Mouse (Mus musculus) G1E (cell line): ENCODE measurements around the gene Apol8. TPM values are rescaled to one million over a fixed set of nuclear protein-coding genes. Genes with fewer than 3 reads are reported as not detected.

Experiments used
- ATAC-seq: 2 replicates; pipeline ENCODE4 v1.8.0; 2016; ENCODE audit warnings: mild to moderate bottlenecking; ENCODE audit not compliant: insufficient number of reproducible peaks, poor library complexity, low FRiP score, severe bottlenecking; ENCODE audit errors: extremely low read depth
- DNase-seq: peaks from one replicate; pipeline ENCODE4 v3.0.0; 2012; ENCODE audit warnings: low spot score
- H3K27me3 ChIP-seq: 2 replicates; pipeline ENCODE4 v1.6.1; 2012; ENCODE audit warnings: mild to moderate bottlenecking, low read length, inconsistent platforms; ENCODE audit not compliant: insufficient read depth
- H3K36me3 ChIP-seq: replicated peaks from 2 replicates; pipeline ENCODE3; 2012; ENCODE audit warnings: mild to moderate bottlenecking, inconsistent platforms
- H3K4me1 ChIP-seq: 2 replicates; pipeline ENCODE4 v1.6.1; 2012; ENCODE audit warnings: low read depth, low read length, inconsistent platforms, mixed read lengths; ENCODE audit not compliant: insufficient read depth
- H3K4me3 ChIP-seq: 2 replicates; pipeline ENCODE4 v1.5.1; 2012; ENCODE audit warnings: low read depth, mild to moderate bottlenecking, inconsistent platforms, low read length, moderate library complexity, mixed read lengths
- H3K9me3 ChIP-seq: replicated peaks from 2 replicates; pipeline ENCODE4 v1.6.1; 2012; ENCODE audit warnings: inconsistent platforms
- CTCF ChIP-seq: IDR thresholded peaks from 2 replicates; pipeline ENCODE4 v1.5.1; 2012; ENCODE audit warnings: low read depth, low read length, inconsistent platforms, mixed read lengths
- GATA1 ChIP-seq: IDR thresholded peaks from 2 replicates; pipeline ENCODE4 v1.6.1; 2012; ENCODE audit warnings: borderline replicate concordance, low read length, inconsistent platforms, mixed read lengths
- GATA2 ChIP-seq: IDR thresholded peaks from 2 replicates; pipeline ENCODE4 v1.6.1; 2012; ENCODE audit warnings: low read depth, low read length, inconsistent platforms, borderline replicate concordance
- POLR2AphosphoS5 ChIP-seq: IDR thresholded peaks from 2 replicates; pipeline ENCODE4 v1.6.1; 2012; ENCODE audit warnings: low read depth, low read length, inconsistent platforms; ENCODE audit not compliant: insufficient replicate concordance
- TAL1 ChIP-seq: conservative IDR thresholded peaks from 2 replicates; pipeline ENCODE4 v1.6.1; 2012; ENCODE audit warnings: low read depth, low read length, inconsistent platforms, mixed read lengths
- polyA plus RNA-seq: library from polyadenylated mRNA; stranded (reverse); fragments of >175 nt; gene quantifications from 2 replicates; pipeline ENCODE4 v1.2.3, GENCODE M21; 2012
- total RNA-seq, 2 experiments: library from RNA; stranded (forward) in 1 of 2; stranded (reverse) in 1 of 2; fragments of 200-1000 nt in 1 of 2; fragments of >200 nt in 1 of 2; fragmentation: Nextera tagmentation in 1 of 2; gene quantifications; 2 replicates each; pipeline ENCODE4 v1.2.3; 2014 to 2017

Gene Apol8
- total and polyA plus RNA-seq, 3 experiments = 0.55 to 13.3 TPM; not detected in 1

DNA sequence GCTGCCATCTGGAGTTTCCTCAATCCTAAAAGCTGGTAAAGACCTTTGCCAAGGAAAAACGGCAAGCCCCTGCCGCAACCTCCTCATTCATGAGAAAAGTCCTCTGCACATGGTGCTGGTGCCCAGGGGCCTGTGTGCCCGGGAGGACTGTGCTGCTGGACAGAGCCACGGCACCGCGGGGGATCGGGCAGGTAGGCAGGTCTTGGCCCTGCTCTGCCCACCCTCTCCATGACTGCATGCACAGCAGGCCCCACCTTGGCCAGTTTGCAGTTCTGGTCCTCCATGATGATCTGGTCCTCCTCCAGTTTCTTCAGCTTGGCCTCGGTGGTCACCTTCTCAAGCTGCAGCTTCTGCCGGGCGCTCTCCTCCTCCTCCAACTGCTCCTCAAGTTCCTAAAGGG is 17.5 kb upstream of the Apol8 start:
- DNase-seq (no peak), ATAC-seq (no peak)

DNA sequence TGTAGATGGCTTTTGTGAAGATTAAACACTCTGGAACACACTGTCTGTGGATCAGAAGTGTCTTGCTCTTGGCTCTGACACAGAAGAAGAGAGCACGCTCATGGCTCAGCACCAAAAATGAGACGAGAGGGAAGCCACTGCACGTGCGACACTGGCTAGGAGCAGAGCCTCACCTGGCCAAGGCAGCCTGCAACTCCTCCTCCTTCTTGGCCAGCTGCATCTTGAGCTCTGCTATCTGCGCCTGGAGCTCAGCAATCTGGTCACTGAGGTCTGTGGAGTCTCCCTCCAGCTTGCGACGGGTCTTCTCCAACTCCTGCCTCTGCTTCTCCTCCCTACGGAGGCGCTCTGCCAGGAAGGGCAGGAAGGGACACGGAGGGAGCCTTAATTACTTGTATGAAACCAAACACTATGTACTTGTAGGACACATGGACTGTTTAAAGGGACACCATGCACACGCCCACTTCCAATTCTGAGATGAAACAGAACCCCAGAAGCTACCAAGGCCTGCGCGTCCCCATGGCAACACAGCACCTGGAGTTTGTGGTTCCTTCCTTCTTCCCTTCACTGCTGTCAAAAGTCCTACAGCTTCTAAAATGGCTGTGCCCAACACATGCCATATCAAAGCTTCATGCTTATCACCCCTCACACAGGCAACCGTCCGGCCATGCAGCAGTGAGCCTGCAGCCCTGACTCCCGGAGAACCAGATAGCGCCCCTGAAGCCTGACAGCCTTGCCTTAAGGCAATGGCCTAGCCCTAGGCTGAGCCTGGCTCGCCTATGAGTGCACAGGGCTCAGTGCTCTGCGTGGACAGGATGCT is 16.5 kb upstream of the Apol8 start:
- ATAC-seq = no peak
- Histone ChIP-seq H3K36me3 (peaks cover 99% of the 10 kb centered on the region), H3K9me3 (no peaks in the 10 kb centered on the region), H3K27me3 (no peaks in the 10 kb centered on the region; the same call in 1 of the 2 replicates), H3K4me1 (peaks cover 5% of the 10 kb centered on the region), H3K4me3 (no peak overlapping the region)
- no peak for DNase-seq
- TF ChIP-seq GATA1 (no peak), POLR2AphosphoS5 (no peak), TAL1 (no peak), GATA2 (no peak)

More for the DNA sequence above, 17.5 kb upstream of the Apol8 start:
- TF ChIP-seq POLR2AphosphoS5 (no peak), TAL1 (no peak), GATA2 (no peak), CTCF (no peak), GATA1 (no peak)
- Histone ChIP-seq H3K4me3 (no peak overlapping the region), H3K4me1 (peaks cover 5% of the 10 kb centered on the region), H3K36me3 (peaks cover 99% of the 10 kb centered on the region), H3K27me3 (no peaks in the 10 kb centered on the region; the same call in 1 of the 2 replicates), H3K9me3 (no peaks in the 10 kb centered on the region)

- DNase-seq (no peak), ATAC-seq (no peak)
- H3K4me1 ChIP-seq = peaks cover 2% of the 10 kb centered on the region
- H3K4me3 ChIP-seq = no peak overlapping the region
- peaks cover 99% of the 10 kb centered on the region for H3K36me3 ChIP-seq
- no peaks in the 10 kb centered on the region for H3K9me3 ChIP-seq
- H3K27me3 ChIP-seq = no peaks in the 10 kb centered on the region
- TF ChIP-seq POLR2AphosphoS5 = no peak
- TF ChIP-seq GATA1 = no peak
- TF ChIP-seq TAL1 = no peak
- no peak for TF ChIP-seq CTCF
- TF ChIP-seq GATA2 = no peak
Measured at GRCm38 (mm10) chr15:77770942-77771341, 14.1 kb upstream of the Apol8 start.

DNA sequence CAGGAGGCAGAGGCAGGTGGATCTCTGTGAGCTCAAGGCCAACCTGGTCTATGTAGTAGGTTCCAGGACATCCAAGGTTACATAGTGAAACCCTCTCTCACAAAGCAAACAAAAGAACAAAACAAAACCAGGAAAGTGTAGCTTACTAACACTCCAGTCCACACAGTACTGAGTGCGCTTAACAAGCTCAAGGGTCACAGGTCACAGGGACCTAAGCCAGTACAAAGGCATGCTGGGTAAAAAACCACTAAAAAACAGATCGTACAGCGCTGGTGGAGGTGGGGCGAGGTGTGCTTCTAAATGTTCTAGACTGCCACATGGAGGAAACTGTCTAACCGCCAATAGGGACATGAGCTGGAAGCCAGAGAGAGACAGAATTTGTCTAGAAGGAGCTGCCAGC is 13.5 kb upstream of the Apol8 start:
- no peaks in the 10 kb centered on the region for H3K27me3 ChIP-seq
- no peak for DNase-seq
- TF ChIP-seq TAL1 (no peak), GATA1 (no peak), GATA2 (no peak), CTCF (no peak), POLR2AphosphoS5 (no peak)
- peaks cover 2% of the 10 kb centered on the region; the same call in 1 of the 2 replicates for H3K4me1 ChIP-seq
- H3K9me3 ChIP-seq = no peaks in the 10 kb centered on the region
- peaks cover 99% of the 10 kb centered on the region for H3K36me3 ChIP-seq
- no peak for ATAC-seq
- no peak overlapping the region for H3K4me3 ChIP-seq

GRCm38 (mm10) chr15:77766981-77767380 is 10.2 kb upstream of the Apol8 start:
- H3K4me1 ChIP-seq = no peaks in the 10 kb centered on the region
- H3K36me3 ChIP-seq = peaks cover 100% of the 10 kb centered on the region
- no peak for ATAC-seq

DNA sequence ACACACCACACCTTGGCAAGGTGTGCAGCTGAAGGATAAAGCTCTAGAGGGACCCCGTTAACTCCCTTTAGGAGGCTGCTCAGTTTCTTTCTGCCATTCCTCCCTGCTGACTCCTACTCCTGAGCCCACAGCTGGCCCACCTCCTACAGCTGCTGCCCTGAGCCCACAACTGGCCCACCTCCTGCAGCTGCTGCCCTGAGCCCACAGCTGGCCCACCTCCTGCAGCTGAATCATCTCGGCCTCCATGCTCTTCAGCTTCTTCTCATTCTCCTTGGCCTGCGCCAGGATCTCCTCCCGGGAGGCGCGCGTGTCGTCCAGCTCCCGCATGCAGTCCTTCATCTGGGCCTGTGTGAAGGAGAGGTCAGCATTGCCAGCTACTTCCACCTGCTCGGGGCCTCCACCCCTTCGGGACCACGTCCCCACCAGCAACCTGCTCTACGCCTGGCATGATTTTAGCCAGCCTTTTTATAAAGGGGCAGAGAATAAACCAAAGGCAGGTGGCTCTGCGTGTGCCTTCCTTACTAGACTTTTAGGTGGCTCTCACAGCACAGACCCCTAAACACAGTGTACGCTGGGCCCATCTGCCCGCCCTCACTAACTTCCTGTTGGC is 8.8 kb upstream of the Apol8 start:
- no peak overlapping the region for H3K4me3 ChIP-seq
- H3K36me3 ChIP-seq = peaks cover 100% of the 10 kb centered on the region
- no peaks in the 10 kb centered on the region for H3K27me3 ChIP-seq
- no peak for ATAC-seq
- no peak for DNase-seq
- H3K4me1 ChIP-seq = no peaks in the 10 kb centered on the region
- no peak for TF ChIP-seq POLR2AphosphoS5
- TF ChIP-seq GATA1 = no peak
- no peak for TF ChIP-seq TAL1
- no peak for TF ChIP-seq GATA2
- no peak for TF ChIP-seq CTCF
- no peaks in the 10 kb centered on the region for H3K9me3 ChIP-seq

More at GRCm38 (mm10) chr15:77766981-77767380, 10.2 kb upstream of the Apol8 start:
- H3K9me3 ChIP-seq = no peaks in the 10 kb centered on the region
- no peak overlapping the region for H3K4me3 ChIP-seq
- no peak for DNase-seq
- H3K27me3 ChIP-seq = no peaks in the 10 kb centered on the region
- no peak for TF ChIP-seq GATA2
- TF ChIP-seq CTCF = no peak
- TF ChIP-seq GATA1 = no peak
- no peak for TF ChIP-seq POLR2AphosphoS5
- no peak for TF ChIP-seq TAL1
